Mouse (Mus musculus): ENCODE results near the gene Lingo2. TPM values are rescaled to one million over a fixed set of nuclear protein-coding genes. Genes with fewer than 3 reads are reported as not detected.
"Not testable (repeated sequence)": the region's sequence is repeated elsewhere in the genome, so short reads cannot be mapped to it uniquely, and the experiment has no call there.

Lingo2 gene
- total RNA-seq, 2 experiments from 2014 or later, result 47.0 to 61.3 TPM

- no peak for DNase-seq (ENCODE audit: low spot score in 2 of 2)
Measured at GRCm38 (mm10) chr4:35694360-35695136, 1257.0 kb downstream of the Lingo2 start.

GRCm38 (mm10) chr4:35690521-35690920 is 1261.0 kb downstream of the Lingo2 start:
- DNase-seq (ENCODE audit: low spot score in 2 of 2), result no peak

- not testable (repeated sequence) for DNase-seq (ENCODE audit: low spot score in 2 of 2)
Measured at GRCm38 (mm10) chr4:35688498-35689240, 1262.9 kb downstream of the Lingo2 start.

Small RNAs within 50 kb of the gene (microRNA-seq; reads per million reads assigned to microRNA genes)
- gene Mir873a (0 reads per million in 2 experiments), gene Mir873b (0 reads per million in 2 experiments), gene Mir876 (0 reads per million in 2 experiments)

Measured in layer of hippocampus, postnatal 10 days (tissue).